Mouse (Mus musculus) hindbrain, embryonic 14.5 days (tissue): ENCODE data around the gene Rnf220. TPM values are rescaled to one million over a fixed set of nuclear protein-coding genes. Genes with fewer than 3 reads are reported as not detected.
A peak's percentile ranks its signal among the peaks of the same experiment; 100 is the strongest.

Source experiments
- ATAC-seq: fragments of 200-750 bp; cut with Nextera tagmentation; 2 replicates; pipeline ENCODE4 v1.8.0; 2017; ENCODE audit warnings: moderate number of reproducible peaks, mild to moderate bottlenecking, moderate TSS enrichment, moderate library complexity; ENCODE audit not compliant: low FRiP score
- DNase-seq: peaks from one replicate; pipeline ENCODE4 v3.0.0-alpha.2; 2015; ENCODE audit warnings: low spot score
- H3K27ac ChIP-seq: fragments of 300-500 bp; sonication (generic); 2 replicates; pipeline ENCODE4 v1.5.1; 2014; ENCODE audit warnings: mild to moderate bottlenecking, moderate library complexity
- H3K27me3 ChIP-seq: fragments of 300-500 bp; sonication (generic); 2 replicates; pipeline ENCODE4 v1.6.1; 2014; ENCODE audit warnings: mild to moderate bottlenecking, low read length, mixed read lengths; ENCODE audit not compliant: control insufficient read depth, insufficient read depth
- H3K36me3 ChIP-seq: fragments of 300-500 bp; sonication (generic); replicated peaks from 2 replicates; pipeline ENCODE4 v1.6.1; 2014; ENCODE audit not compliant: control insufficient read depth, insufficient read depth
- H3K4me1 ChIP-seq: fragments of 300-500 bp; sonication (generic); replicated peaks from 2 replicates; pipeline ENCODE4 v1.6.1; 2014; ENCODE audit warnings: antibody characterized with exemption, low read length, mixed read lengths; ENCODE audit not compliant: control insufficient read depth, insufficient read depth
- H3K4me2 ChIP-seq: fragments of 300-500 bp; sonication (generic); replicated peaks from 2 replicates; pipeline ENCODE4 v1.6.1; 2014; ENCODE audit warnings: mild to moderate bottlenecking, moderate library complexity
- H3K4me3 ChIP-seq: fragments of 300-500 bp; sonication (generic); replicated peaks from 2 replicates; pipeline ENCODE4 v1.5.1; 2014; ENCODE audit warnings: mild to moderate bottlenecking, low read length
- H3K9ac ChIP-seq: fragments of 300-500 bp; sonication (generic); 2 replicates; pipeline ENCODE4 v1.6.1; 2014
- H3K9me3 ChIP-seq: fragments of 300-500 bp; sonication (generic); 2 replicates; pipeline ENCODE4 v1.6.1; 2016; ENCODE audit warnings: low read length; ENCODE audit not compliant: control insufficient read depth
- WGBS: fragments of 180-500 bp; shearing (Covaris S2); extraction: QIAGEN DNeasy Blood & Tissue Kit; methylation state at CpG from one replicate; pipeline ENCODE4 v1.1.7; 2014; 5-methylcytosine and 5-hydroxymethylcytosine counted together
- polyA plus RNA-seq: library from polyadenylated mRNA; unstranded; fragments of >200 nt; fragmentation: Nextera tagmentation; extraction: Ambion mirVana; gene quantifications from 2 replicates; pipeline ENCODE4 v1.2.1, GENCODE M21; 2014

Rnf220 gene
- polyA plus RNA-seq, 1 experiment from 2014 or later, result 94.0 TPM

DNA sequence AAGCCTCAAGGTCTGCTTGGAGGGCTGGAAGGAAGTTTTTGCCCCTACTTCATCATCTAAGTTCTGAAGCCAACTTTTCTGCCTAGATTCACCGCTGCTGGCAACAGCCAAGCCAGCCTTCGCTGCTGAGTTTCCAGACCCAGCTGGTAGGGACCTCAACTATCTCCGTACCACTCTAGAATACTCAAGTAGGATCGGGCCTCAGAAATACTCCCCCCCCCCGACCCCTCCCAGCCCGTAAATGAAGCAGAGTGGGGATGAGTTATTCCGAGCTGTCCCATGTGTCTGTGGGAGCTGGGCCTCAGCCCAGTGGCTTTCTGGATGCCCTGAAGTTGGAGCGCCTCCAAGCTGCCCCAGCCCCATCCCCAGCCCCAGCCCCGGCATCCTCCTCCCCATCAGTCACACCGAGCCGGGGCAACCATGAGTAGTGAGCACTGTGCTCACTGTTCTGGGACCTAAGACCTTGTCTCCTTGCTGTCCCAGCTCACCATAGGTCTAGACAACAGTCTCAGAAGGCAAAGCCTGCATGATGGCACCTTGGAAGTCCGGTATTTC lies 146.6 kb downstream of the Rnf220 start:
- Histone ChIP-seq H3K36me3 (no peaks in the 10 kb centered on the region), H3K9ac (no peak overlapping the region), H3K4me1 (peaks cover 12% of the 10 kb centered on the region; the same call in 1 of the 2 replicates), H3K4me2 (no peak overlapping the region), H3K27ac (no peak overlapping the region), H3K9me3 (no peaks in the 10 kb centered on the region), H3K4me3 (no peak overlapping the region), H3K27me3 (peaks cover 39% of the 10 kb centered on the region)
- no peak for DNase-seq
- peak; percentile 64; the same call in 1 of the 2 replicates for ATAC-seq
- WGBS, result 63% methylated on average over 12 of the region's 12 CpGs

DNA sequence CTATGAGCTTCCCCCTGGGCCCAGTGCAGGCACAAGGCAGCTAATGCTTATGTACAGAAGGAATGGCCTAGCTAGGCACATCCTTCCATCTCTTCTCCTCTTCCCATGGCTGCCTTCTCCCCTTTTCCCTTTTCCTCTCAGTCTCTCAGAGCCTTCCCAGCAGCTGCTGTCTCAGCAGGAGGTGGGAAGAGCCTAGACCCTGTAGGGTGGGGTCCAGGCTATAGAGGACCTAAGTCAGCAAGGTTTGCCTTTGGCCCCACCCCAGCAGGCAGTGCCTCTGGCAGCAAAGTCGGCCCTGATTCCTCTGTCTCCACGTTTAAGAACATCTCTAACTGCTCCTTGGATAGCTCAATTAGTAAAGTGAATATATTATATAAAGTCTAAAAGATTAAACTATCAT lies 147.5 kb downstream of the Rnf220 start:
- no peak overlapping the region for H3K4me2 ChIP-seq
- peaks cover 38% of the 10 kb centered on the region for H3K27me3 ChIP-seq
- no peak for ATAC-seq
- peaks cover 12% of the 10 kb centered on the region; the same call in 1 of the 2 replicates for H3K4me1 ChIP-seq
- no peak overlapping the region for H3K4me3 ChIP-seq
- no peak overlapping the region for H3K27ac ChIP-seq
- H3K9me3 ChIP-seq, result no peaks in the 10 kb centered on the region
- no peak overlapping the region for H3K9ac ChIP-seq
- H3K36me3 ChIP-seq, result no peaks in the 10 kb centered on the region
- WGBS, result 29% methylated on average over 2 of the region's 2 CpGs
- no peak for DNase-seq

DNA sequence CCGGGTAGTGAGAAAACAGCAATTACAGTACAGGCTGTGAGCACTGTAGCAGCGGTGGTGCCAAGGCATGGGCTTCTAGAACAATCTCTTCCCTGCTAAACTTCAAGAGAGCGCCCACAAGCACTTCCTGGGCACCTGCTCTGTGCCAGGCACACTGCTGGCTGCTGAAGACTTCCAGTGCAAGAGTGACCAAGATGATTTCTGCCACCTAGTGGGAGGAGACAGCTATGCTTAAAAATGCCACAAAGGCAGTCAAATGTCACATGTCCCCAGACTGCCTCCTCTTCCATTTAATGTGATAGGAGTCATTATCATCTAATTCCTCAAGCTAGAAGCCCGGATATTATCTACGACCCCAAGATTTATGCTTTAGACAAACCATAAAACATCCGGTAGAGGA lies 150.8 kb downstream of the Rnf220 start:
- DNase-seq (peak; percentile 65), ATAC-seq (no peak)
- peaks cover 12% of the 10 kb centered on the region; the same call in 1 of the 2 replicates for H3K4me1 ChIP-seq
- no peak overlapping the region for H3K27ac ChIP-seq
- no peak overlapping the region for H3K4me2 ChIP-seq
- H3K4me3 ChIP-seq, result no peak overlapping the region
- H3K9ac ChIP-seq, result no peak overlapping the region
- peaks cover 23% of the 10 kb centered on the region for H3K27me3 ChIP-seq
- H3K36me3 ChIP-seq, result no peaks in the 10 kb centered on the region
- no peaks in the 10 kb centered on the region for H3K9me3 ChIP-seq
- 56% methylated on average over 6 of the region's 6 CpGs for WGBS

DNA sequence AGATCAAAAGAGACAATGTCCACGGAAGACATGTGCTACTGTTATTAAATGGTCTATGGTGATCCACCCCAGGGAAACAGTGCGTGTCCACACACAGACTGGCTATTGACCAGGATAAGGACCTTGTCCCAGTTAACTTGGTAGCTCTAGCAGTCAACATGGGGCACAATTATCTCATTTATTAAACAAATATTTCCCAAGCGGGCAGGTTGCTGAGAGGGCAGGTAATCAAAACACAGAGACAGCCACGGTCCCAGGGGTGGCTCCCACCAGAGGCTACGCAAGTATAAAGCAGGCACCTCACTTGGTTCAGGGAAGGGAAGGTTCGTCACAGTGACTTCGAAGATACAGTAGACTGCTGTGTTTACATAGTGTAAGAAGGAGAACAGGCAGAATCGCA lies 153.5 kb downstream of the Rnf220 start:
- H3K27ac ChIP-seq, result no peak overlapping the region
- no peaks in the 10 kb centered on the region for H3K4me1 ChIP-seq
- no peak overlapping the region for H3K9ac ChIP-seq
- no peaks in the 10 kb centered on the region for H3K36me3 ChIP-seq
- no peak overlapping the region for H3K4me3 ChIP-seq
- 82% methylated on average over 8 of the region's 8 CpGs for WGBS
- no peak overlapping the region for H3K4me2 ChIP-seq
- ATAC-seq, result no peak
- H3K9me3 ChIP-seq, result no peaks in the 10 kb centered on the region
- DNase-seq, result no peak
- H3K27me3 ChIP-seq, result peaks cover 15% of the 10 kb centered on the region

DNA sequence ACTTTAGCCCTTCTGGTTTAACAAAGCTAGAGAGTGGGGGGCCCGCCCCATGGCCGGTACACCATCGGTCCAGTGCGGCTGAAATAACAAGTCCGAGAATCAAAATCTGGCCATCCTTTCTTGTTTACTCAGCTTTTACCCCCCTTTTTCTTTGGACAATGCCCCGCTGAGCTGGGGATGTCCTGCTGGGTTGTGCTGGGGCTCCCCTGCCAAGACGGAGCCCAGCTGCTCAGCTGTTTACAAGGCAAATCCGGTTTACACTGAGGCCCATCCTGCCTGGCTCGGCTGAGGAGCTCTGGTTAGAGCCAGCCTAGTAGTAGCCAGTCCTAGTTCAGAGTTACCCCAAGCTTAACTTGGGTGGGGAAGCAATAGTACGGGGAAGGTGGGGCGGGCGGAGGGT lies 154.1 kb downstream of the Rnf220 start:
- Histone ChIP-seq H3K27me3 (peaks cover 9% of the 10 kb centered on the region), H3K27ac (0 out of 2 replicates have a peak overlapping the region, but pooled peaks have one; percentile 36), H3K9me3 (no peaks in the 10 kb centered on the region), H3K4me3 (no peak overlapping the region), H3K4me1 (no peaks in the 10 kb centered on the region), H3K9ac (no peak overlapping the region), H3K4me2 (no peak overlapping the region), H3K36me3 (no peaks in the 10 kb centered on the region)
- DNase-seq (peak; percentile 36), ATAC-seq (no peak)
- 44% methylated on average over 12 of the region's 12 CpGs for WGBS

DNA sequence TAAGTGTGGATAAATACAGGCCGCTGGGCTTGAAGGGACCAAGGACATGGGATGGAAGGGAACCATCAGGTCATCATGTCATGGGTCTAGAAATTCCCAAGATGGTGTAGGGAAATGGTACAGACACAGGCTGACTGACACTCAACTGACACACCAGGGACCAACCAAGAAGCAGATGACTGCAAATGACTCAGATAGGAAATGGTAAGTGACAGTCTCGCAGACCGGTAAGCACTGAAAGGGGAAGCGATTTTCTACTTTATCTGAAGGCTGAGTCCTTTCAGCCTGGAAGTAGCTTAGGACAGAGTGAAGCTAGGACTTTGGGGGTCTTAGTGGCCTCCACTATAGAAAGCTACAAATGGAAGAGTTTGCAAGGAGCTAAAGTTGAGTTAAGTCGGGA lies 155.6 kb downstream of the Rnf220 start:
- H3K27ac ChIP-seq, result no peak overlapping the region
- DNase-seq, result no peak

DNA sequence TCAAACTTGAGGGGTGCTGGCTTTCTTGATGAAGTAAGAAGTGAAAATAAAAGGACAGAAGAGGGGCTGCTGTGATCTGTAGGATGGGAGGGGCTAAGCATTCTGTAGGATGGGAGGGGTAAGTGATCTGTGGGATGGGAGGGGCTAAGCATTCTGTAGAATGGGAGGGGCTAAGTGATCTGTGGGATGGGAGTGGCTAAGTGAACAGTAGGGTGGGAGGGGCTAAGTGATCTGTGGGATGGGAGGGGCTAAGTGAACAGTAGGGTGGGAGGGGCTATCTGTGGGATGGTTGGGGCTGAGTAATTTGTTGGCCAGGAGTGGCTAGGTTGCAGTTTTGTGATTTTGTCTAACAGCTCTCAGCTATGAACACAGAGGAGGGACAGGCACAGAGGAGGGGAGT lies 157.1 kb downstream of the Rnf220 start:
- H3K27me3 ChIP-seq, result peaks cover 9% of the 10 kb centered on the region
- no peak for ATAC-seq
- no peak overlapping the region for H3K27ac ChIP-seq
- H3K9ac ChIP-seq, result no peak overlapping the region
- no peak overlapping the region for H3K4me2 ChIP-seq
- H3K4me3 ChIP-seq, result no peak overlapping the region
- DNase-seq, result no peak
- no peaks in the 10 kb centered on the region for H3K36me3 ChIP-seq
- H3K9me3 ChIP-seq, result no peaks in the 10 kb centered on the region
- no peaks in the 10 kb centered on the region for H3K4me1 ChIP-seq

More for the DNA sequence above, 155.6 kb downstream of the Rnf220 start:
- no peak overlapping the region for H3K4me3 ChIP-seq
- H3K9me3 ChIP-seq, result no peaks in the 10 kb centered on the region
- WGBS, result 94% methylated on average over 5 of the region's 5 CpGs
- H3K36me3 ChIP-seq, result no peaks in the 10 kb centered on the region
- H3K27me3 ChIP-seq, result peaks cover 9% of the 10 kb centered on the region
- no peaks in the 10 kb centered on the region for H3K4me1 ChIP-seq
- no peak overlapping the region for H3K9ac ChIP-seq
- H3K4me2 ChIP-seq, result no peak overlapping the region
- ATAC-seq, result no peak

DNA sequence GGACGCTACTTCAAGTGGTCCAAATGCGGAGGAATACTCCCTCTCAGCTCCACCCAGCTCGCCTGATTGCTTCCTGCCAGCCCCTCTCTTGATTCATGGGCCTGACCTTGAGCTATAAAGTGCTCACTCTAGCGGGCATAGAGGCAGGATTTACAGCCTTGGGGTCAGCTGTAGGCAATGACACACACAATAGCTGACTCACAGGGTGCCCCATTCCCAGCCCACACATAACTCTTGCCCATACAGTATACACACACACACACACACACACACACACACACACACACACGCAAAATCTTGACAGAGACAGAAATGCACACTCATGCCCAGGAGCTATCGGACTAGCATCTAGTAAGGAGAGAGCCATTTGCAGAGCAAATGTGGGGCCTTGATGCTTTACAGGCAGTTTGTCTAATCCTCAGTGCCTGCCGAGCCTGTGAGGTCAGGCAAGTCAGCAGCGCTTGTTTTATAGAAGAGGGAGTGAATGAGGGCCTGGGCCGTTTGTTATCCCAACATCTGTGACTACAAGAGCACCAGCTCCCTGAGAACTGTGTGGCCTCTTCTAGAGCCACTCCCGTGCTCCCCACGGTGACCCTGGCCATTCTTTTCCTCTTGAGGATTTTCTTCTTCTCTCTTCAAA lies 165.9 kb downstream of the Rnf220 start:
- no peak overlapping the region for H3K9ac ChIP-seq
- no peak for ATAC-seq
- H3K27me3 ChIP-seq, result peaks cover 39% of the 10 kb centered on the region

DNA sequence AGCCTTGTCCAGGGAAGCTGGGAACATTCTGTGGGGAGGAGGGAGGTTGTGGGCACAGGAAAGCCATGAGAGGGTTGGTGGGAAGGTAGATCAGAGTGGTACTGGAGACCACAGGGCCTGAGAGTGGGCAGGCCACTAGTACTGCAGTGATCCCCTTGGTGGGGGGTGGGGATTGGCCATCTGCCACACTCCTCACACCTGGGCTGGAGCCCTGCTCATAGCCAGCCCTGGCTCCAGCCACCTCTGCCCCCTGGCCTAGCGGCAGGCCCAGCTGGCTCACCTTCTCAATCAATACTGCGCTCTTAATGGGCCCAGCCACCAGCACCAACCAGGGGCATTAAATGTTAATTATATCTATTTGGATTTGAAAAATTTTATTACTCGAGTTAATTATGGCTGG lies 166.7 kb downstream of the Rnf220 start:
- Histone ChIP-seq H3K27me3 (peaks cover 43% of the 10 kb centered on the region), H3K27ac (no peak overlapping the region), H3K4me3 (no peak overlapping the region), H3K9ac (no peak overlapping the region), H3K9me3 (no peaks in the 10 kb centered on the region), H3K4me2 (no peak overlapping the region), H3K36me3 (no peaks in the 10 kb centered on the region), H3K4me1 (peaks cover 6% of the 10 kb centered on the region; the same call in 1 of the 2 replicates)
- DNase-seq (no peak), ATAC-seq (peak; percentile 24; the same call in 1 of the 2 replicates)
- 70% methylated on average over 3 of the region's 3 CpGs for WGBS

More for the DNA sequence above, 165.9 kb downstream of the Rnf220 start:
- Histone ChIP-seq H3K4me1 (peaks cover 6% of the 10 kb centered on the region; the same call in 1 of the 2 replicates), H3K27ac (no peak overlapping the region), H3K9me3 (no peaks in the 10 kb centered on the region), H3K4me3 (no peak overlapping the region), H3K4me2 (no peak overlapping the region), H3K36me3 (no peaks in the 10 kb centered on the region)
- 38% methylated on average over 11 of the region's 11 CpGs for WGBS
- no peak for DNase-seq
